Mouse (Mus musculus) ovary, postnatal 14 days (tissue): ENCODE measurements around the gene Nudt22.
"Not testable (repeated sequence)": the region's sequence is repeated elsewhere in the genome, so short reads cannot be mapped to it uniquely, and the experiment has no call there.

Experiments
- DNase-seq: peaks from one replicate; pipeline ENCODE4 v3.0.0; 2022; ENCODE audit warnings: low spot score

The Nudt22 gene

GRCm38 (mm10) chr19:6995255-6995991 lies 494 bp downstream of the Nudt22 start:
- DNase-seq = no peak

DNA sequence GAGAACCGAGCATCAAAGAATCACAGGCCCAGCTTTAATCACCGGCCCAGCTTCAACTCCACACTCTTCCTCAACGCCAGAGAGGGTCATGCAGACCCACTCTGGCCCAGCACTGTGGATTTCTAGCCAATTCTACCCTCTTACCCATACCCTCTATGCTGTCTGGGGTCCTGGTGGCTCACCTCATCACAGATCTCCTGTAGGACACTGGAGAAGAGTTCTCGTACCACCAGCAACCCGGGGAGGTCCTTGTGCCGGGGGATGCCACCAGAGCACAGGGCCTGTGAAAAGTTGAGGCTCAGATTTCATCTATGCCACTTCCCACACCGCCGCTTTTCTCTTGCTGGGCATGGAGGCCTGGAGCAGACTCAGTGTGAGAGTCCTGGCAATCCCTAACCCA lies 1.4 kb downstream of the Nudt22 start:
- no peak for DNase-seq

DNA sequence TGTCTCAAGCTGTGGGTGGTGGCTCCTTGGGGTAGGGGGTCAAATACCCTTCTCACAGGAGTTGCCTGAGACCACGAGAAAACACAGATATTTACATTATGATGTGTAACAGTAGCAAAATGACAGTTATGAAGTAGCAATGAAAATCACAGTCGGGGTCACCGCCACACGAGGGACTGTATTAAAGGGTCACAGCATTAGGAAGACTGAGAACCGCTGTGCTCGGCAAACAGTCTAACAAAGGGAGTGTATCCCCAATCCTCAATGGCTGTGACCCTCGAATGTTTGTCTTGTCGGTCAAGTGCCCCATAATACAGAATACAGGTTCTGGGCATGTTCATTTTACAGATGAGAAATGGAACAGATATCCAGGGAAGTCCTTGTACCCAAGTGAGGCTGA lies 1.9 kb downstream of the Nudt22 start:
- DNase-seq = no peak

DNA sequence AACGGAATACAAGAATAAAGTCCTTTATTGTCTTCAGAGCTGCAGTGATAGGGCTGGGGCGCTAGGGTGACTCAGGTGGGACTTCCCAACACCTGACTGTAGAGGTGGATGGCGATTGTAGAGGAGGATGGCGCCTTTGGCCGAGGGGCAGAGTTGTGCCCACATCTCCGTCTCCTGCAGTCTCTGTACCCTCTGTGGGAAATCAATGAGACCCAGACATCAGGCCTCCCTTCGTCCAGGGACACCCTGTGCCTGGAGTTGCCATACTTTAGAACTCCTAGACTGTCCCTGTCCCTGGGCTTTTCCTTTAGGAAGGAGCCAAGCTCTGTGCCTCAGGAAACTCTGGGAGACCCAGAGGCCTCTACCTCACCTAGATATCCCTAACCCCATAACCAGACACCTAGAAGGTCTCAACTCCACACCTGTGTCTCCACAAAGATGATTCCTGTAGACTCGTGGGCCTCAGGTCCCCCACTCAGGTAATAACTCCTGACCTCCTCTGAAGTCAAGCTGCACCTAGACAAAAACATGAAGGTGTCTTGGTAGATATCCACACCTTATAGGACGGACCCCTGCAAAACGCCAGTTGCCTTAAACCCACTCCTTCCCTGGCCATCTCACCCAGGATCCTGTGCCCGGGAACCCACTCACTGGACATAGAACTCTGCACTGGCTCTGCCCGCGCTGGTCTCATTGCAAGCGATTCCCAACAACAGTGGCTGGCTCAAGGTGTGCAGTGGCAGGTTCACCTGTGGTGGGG lies 2.7 kb downstream of the Nudt22 start:
- DNase-seq = no peak

- DNase-seq = peak; percentile 87
Observed at GRCm38 (mm10) chr19:6992011-6992858, 3.7 kb downstream of the Nudt22 start, which contains the start of gene Dnajc4. Gene Dnajc4 (minus strand): TSS chr19:6992572.

- not testable (repeated sequence) for DNase-seq
Observed at GRCm38 (mm10) chr19:6991166-6991565, 4.8 kb downstream of the Nudt22 start.

DNA sequence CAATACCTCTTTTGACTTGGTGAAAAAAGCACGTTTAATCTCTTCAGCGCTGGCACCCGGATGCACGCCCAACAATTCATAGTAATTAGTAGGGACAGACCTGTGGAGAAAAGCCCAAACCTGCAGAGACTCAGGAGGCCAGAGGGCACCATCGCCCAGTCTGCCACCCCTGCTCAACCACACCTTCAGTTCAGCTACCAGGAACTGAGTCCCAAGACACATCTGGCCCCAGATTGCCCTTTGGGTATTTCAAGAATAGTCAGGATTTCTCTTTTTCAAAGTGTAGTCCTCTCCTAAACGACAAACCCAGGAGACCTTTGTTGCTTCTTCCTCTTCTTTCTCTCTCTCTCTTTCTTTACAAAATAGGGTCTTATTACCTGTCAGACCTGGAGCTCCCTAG lies 5.2 kb downstream of the Nudt22 start:
- no peak for DNase-seq

GRCm38 (mm10) chr19:6989251-6989650 lies 6.7 kb downstream of the Nudt22 start:
- DNase-seq = no peak

DNA sequence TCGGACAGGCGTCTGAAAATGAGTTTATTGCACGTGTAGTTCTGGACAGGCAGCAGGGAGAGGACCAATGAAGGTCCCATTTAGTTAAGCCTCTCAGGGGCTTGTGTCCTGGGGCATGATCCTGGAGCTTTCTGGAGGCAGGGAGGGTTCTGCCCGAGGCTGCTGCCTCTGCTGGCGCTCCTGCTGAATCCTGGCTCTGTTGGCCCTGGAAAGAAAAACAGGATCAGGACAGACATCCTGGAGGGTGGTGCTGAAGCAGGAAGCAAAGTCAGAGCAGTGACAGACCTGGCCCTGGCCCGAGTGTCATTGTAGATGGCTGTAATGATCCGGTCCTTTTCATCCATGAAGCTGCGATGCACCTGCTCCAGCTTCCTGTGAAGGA lies 8.0 kb downstream of the Nudt22 start:
- DNase-seq = no peak

- no peak for DNase-seq
Observed at GRCm38 (mm10) chr19:6987061-6987903, 8.6 kb downstream of the Nudt22 start, which contains the start of gene Vegfb. Gene Vegfb (minus strand): TSS chr19:6987651.

- no peak for DNase-seq
Observed at GRCm38 (mm10) chr19:6985951-6986708, 9.8 kb downstream of the Nudt22 start.

GRCm38 (mm10) chr19:6985300-6985699 lies 10.6 kb downstream of the Nudt22 start:
- no peak for DNase-seq

DNA sequence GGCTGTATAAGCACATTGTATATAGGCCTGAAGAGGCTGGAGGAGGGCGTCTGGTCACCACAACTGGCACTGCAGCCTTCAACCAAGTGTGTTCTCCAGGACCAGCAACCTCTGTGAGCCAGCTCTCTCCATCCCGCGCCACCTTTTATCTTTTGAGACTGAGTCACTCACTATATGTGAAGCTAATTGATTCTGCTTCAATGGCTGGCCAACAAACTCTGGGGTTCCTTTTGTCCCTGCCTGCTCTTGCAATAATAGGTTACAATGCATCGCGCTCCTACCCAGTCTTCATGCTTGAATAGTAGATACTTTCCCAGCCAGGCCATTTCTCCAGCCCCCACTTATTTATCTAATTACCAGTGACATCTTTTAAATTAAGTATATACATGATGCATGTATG lies 12.3 kb downstream of the Nudt22 start:
- no peak for DNase-seq

DNA sequence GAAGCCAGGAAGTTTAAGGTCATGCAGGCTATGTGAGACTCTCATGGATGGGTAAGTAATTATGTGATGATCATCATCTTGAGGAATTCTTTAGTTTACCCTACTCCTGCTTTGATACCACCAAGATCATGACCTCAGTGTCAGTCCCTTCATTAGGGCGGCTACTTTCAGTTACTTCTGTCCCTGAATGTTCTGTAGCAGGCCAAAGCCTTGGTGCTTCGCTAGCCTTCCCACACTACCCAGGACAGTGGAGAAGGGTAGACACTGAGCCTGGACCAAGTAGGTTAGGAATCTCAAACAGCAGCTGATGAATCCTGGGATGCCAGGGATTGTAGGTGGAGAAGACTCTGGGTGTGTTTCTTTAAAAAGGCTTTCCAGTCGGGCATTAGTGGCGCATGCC lies 14.5 kb downstream of the Nudt22 start:
- DNase-seq = no peak

DNA sequence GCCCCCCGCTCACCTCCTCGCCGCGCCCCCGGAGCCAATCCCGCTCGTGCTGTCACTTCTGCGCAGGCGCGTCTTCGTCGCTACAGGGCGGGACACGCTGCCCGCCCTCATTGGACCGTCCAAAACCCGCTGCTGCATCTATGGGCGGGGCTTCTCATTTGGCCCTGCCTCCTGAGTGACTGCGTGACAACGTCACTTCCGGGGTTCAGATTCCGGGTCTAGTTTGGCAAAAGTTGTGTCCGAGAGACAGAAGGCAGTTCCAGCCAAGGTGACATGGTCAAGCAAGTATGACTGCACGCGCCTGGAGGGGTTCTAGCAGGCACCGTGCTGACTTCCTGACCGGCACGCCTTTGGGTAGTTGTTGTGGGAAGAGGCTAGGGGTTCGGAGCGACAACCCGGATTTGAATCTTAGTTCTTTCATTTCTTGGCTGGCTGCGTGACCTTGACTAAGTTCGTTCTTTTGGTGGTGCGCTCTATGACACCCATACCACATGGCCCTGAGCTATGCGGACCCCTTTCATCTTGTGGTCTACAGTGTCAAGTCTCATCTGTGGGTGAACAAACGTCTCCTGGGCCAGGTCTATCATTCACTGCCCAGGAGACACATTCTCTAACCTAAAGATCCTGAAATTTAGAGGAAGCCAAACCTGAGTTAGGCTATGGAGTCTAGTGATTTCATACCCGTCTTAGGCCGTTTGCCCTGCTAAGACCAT lies 15.4 kb downstream of the Nudt22 start, which contains the start of gene Fkbp2:
Gene Fkbp2 (minus strand): TSS at position 121 of the 713 bp plus-strand sequence.
- peak; percentile 97 for DNase-seq

DNA sequence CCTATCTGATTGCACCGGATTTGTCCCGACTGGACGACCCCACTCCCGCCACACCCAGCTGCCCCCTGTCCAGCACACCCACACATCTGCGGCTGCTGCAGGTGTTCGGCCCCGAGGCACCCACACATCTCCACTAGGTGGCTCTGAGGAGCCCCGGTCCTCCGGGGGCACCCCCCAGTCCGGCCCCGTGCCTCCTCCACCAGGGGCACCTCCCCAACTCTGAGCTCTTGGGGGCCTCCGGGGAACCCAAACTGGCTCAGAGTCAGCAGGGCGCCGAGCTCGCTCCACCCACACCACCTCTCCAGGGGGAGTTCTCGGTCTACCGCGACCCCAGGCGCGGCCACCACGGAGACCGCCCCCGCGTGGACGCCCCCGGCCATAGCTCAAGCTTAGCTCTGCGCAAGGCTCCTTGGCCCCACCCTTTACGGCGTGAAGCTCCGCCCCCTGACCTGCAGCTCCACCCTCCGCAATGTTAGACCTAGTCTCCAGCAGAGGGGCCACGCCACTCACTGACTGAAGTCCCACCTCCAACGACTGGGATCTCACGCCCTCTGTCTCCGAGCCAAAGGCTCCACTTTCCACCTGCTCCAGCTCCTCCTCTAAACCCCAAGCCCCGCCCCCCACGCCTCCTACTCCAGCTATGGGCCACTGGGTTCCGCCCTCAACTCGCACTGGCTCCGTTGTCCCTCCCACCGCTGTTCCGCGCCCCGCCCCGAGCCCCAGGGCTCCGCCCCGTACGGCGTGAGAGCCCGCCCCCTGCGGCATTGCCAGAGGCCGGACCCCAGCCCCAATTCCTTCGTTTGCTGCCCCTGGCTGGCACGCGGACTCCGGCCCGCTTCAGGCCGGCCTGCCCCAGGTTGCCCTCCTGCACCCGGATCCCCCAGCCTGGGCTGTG lies 16.2 kb downstream of the Nudt22 start:
- DNase-seq = peak; percentile 99

GRCm38 (mm10) chr19:6979001-6979479 lies 16.9 kb downstream of the Nudt22 start:
- DNase-seq = no peak

DNA sequence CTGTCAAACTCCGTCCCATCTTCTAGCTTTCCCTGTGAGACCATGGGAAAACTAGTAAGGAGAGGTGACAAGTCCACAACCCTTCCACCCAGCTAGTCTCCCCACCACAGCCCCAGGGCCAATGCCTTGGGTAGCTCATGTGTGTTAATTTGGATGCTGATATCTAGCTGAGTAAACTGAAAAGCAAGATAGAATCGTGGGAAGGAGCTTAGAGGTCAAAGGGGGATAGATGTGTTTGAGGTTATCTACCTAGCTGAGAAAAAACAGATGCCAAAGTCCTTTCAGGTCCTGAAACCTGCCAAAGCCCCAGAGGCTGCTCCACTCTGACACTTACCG lies 17.3 kb downstream of the Nudt22 start:
- no peak for DNase-seq
